Mouse (Mus musculus) liver, adult 2 months (tissue): ENCODE results near the gene Tpx2. TPM values are rescaled to one million over a fixed set of nuclear protein-coding genes. Genes with fewer than 3 reads are reported as not detected.

Experiments used
- DNase-seq: peaks from one replicate; pipeline ENCODE4 v3.0.0-alpha.2; 2011; ENCODE audit warnings: low read depth, low spot score; ENCODE audit errors: extremely low read depth
- H3K27ac ChIP-seq: fragments of 200-500 bp; replicated peaks from 2 replicates; pipeline ENCODE4 v1.5.1; 2012; ENCODE audit warnings: low read depth, mild to moderate bottlenecking, control low read depth, inconsistent platforms, low read length; ENCODE audit not compliant: insufficient read depth
- H3K27me3 ChIP-seq: fragments of 200-500 bp; 2 replicates; pipeline ENCODE4 v1.6.1; 2012; ENCODE audit warnings: mild to moderate bottlenecking, moderate library complexity, low read length, inconsistent platforms; ENCODE audit not compliant: control insufficient read depth, insufficient read depth
- H3K36me3 ChIP-seq: fragments of 200-500 bp; 2 replicates; pipeline ENCODE4 v1.6.1; 2012; ENCODE audit warnings: low read length, inconsistent platforms; ENCODE audit not compliant: control insufficient read depth, insufficient read depth
- H3K4me1 ChIP-seq: fragments of 200-500 bp; 2 replicates; pipeline ENCODE4 v1.6.1; 2011; ENCODE audit warnings: low read length; ENCODE audit not compliant: control insufficient read depth, insufficient read depth
- H3K4me3 ChIP-seq: fragments of 200-500 bp; 2 replicates; pipeline ENCODE4 v1.5.1; 2011; ENCODE audit warnings: low read depth, mild to moderate bottlenecking, control low read depth, low read length, moderate library complexity; ENCODE audit not compliant: insufficient read depth
- H3K79me2 ChIP-seq: fragments of 200-500 bp; 2 replicates; pipeline ENCODE4 v1.6.1; 2012; ENCODE audit warnings: inconsistent platforms, mild to moderate bottlenecking, low read length, moderate library complexity; ENCODE audit not compliant: control insufficient read depth, insufficient read depth
- H3K9ac ChIP-seq: fragments of 200-500 bp; 2 replicates; pipeline ENCODE4 v1.6.1; 2012; ENCODE audit warnings: low read depth, mild to moderate bottlenecking, control low read depth, inconsistent platforms, low read length
- CTCF ChIP-seq: fragments of 200-500 bp; IDR thresholded peaks from 2 replicates; pipeline ENCODE4 v1.5.1; 2011; ENCODE audit warnings: low read depth, low read length, control low read depth
- POLR2A ChIP-seq: fragments of 200-500 bp; IDR thresholded peaks from 2 replicates; pipeline ENCODE4 v1.6.1; 2011; ENCODE audit warnings: low read length, control low read depth; ENCODE audit not compliant: insufficient read depth; ENCODE audit errors: extremely low read depth
- WGBS: fragments of 180-500 bp; shearing (Covaris S2); methylation state at CpG from one replicate; pipeline ENCODE4 v1.1.7; 2018; 5-methylcytosine and 5-hydroxymethylcytosine counted together
- polyA plus RNA-seq: library from polyadenylated mRNA; depleted of rRNA; stranded (reverse); fragments of >200 nt; gene quantifications from 2 replicates; pipeline ENCODE4 v1.2.3, GENCODE M21; 2012
- total RNA-seq: library from RNA; depleted of rRNA; stranded (reverse); fragments of >200 nt; gene quantifications from 2 replicates; pipeline ENCODE4 v1.2.3, GENCODE M21; 2014

Tpx2 gene
- total and polyA plus RNA-seq, 2 experiments: 0.04 to 0.18 TPM

GRCm38 (mm10) chr2:152831019-152831878 lies 16.5 kb upstream of the Tpx2 start, which contains the start of gene Bcl2l1:
Gene Bcl2l1 (minus strand): TSS chr2:152831728.
- H3K9ac ChIP-seq: peak within 1 kb of the TSS; percentile 85
- WGBS: 2% methylated on average over 74 of the region's 74 CpGs
- peaks cover 9% of the 10 kb centered on the region; the same call in 1 of the 2 replicates for H3K79me2 ChIP-seq
- H3K36me3 ChIP-seq: no peaks in the 10 kb centered on the region
- peak within 1 kb of the TSS; percentile 95 for H3K27ac ChIP-seq
- H3K4me3 ChIP-seq: peak within 1 kb of the TSS; percentile 84
- peaks cover 19% of the 10 kb centered on the region for H3K4me1 ChIP-seq
- no peaks in the 10 kb centered on the region for H3K27me3 ChIP-seq
- TF ChIP-seq CTCF: peak; percentile 98
- TF ChIP-seq POLR2A: no peak
- DNase-seq: peak; percentile 84

- TF ChIP-seq CTCF (no peak), POLR2A (no peak)
Observed at GRCm38 (mm10) chr2:152839256-152839655, 8.5 kb upstream of the Tpx2 start.

GRCm38 (mm10) chr2:152842741-152843140 lies 5.0 kb upstream of the Tpx2 start:
- Histone ChIP-seq H3K79me2 (no peaks in the 10 kb centered on the region), H3K27ac (no peak overlapping the region), H3K36me3 (no peaks in the 10 kb centered on the region), H3K9ac (no peak overlapping the region), H3K4me1 (no peaks in the 10 kb centered on the region; the same call in 1 of the 2 replicates), H3K4me3 (no peak overlapping the region), H3K27me3 (no peaks in the 10 kb centered on the region)
- TF ChIP-seq POLR2A (no peak), CTCF (no peak)
- DNase-seq: no peak
- 95% methylated on average over 3 of the region's 3 CpGs for WGBS

More at GRCm38 (mm10) chr2:152839256-152839655, 8.5 kb upstream of the Tpx2 start:
- WGBS: 26% methylated on average over 2 of the region's 2 CpGs
- Histone ChIP-seq H3K4me3 (no peak overlapping the region), H3K27me3 (no peaks in the 10 kb centered on the region), H3K79me2 (no peaks in the 10 kb centered on the region), H3K4me1 (no peaks in the 10 kb centered on the region; the same call in 1 of the 2 replicates), H3K36me3 (no peaks in the 10 kb centered on the region), H3K27ac (no peak overlapping the region), H3K9ac (no peak overlapping the region)
- DNase-seq: peak; percentile 62

- Histone ChIP-seq H3K27ac (no peak overlapping the region), H3K36me3 (no peaks in the 10 kb centered on the region), H3K4me1 (no peaks in the 10 kb centered on the region), H3K4me3 (peak overlapping the region; percentile 28; the same call in 1 of the 2 replicates), H3K9ac (no peak overlapping the region), H3K79me2 (no peaks in the 10 kb centered on the region), H3K27me3 (no peaks in the 10 kb centered on the region)
- 10% methylated on average over 3 of the region's 3 CpGs for WGBS
- no peak for DNase-seq
- TF ChIP-seq CTCF (no peak), POLR2A (no peak)
Observed at GRCm38 (mm10) chr2:152847057-152847814, 528 bp upstream of the Tpx2 start.

GRCm38 (mm10) chr2:152848466-152848865 lies 702 bp downstream of the Tpx2 start:
- Histone ChIP-seq H3K9ac (no peak overlapping the region), H3K36me3 (no peaks in the 10 kb centered on the region), H3K4me1 (no peaks in the 10 kb centered on the region), H3K27me3 (no peaks in the 10 kb centered on the region), H3K79me2 (no peaks in the 10 kb centered on the region), H3K4me3 (no peak overlapping the region), H3K27ac (no peak overlapping the region)
- no peak for DNase-seq
- TF ChIP-seq CTCF (no peak), POLR2A (no peak)
- WGBS: 30% methylated on average over 2 of the region's 2 CpGs

- Histone ChIP-seq H3K36me3 (no peaks in the 10 kb centered on the region), H3K4me3 (no peak overlapping the region), H3K27ac (no peak overlapping the region), H3K79me2 (no peaks in the 10 kb centered on the region), H3K27me3 (no peaks in the 10 kb centered on the region), H3K4me1 (no peaks in the 10 kb centered on the region), H3K9ac (no peak overlapping the region)
- no peak for DNase-seq
- TF ChIP-seq POLR2A (no peak), CTCF (no peak)
- 93% methylated on average over 3 of the region's 3 CpGs for WGBS
Observed at GRCm38 (mm10) chr2:152859501-152859900, 11.7 kb downstream of the Tpx2 start.
